Mouse (Mus musculus): ENCODE data around the gene Gm10518. TPM values are rescaled to one million over a fixed set of nuclear protein-coding genes. Genes with fewer than 3 reads are reported as not detected.

Gm10518 gene
- total RNA-seq, 2 experiments from 2014 or later = not detected

DNA sequence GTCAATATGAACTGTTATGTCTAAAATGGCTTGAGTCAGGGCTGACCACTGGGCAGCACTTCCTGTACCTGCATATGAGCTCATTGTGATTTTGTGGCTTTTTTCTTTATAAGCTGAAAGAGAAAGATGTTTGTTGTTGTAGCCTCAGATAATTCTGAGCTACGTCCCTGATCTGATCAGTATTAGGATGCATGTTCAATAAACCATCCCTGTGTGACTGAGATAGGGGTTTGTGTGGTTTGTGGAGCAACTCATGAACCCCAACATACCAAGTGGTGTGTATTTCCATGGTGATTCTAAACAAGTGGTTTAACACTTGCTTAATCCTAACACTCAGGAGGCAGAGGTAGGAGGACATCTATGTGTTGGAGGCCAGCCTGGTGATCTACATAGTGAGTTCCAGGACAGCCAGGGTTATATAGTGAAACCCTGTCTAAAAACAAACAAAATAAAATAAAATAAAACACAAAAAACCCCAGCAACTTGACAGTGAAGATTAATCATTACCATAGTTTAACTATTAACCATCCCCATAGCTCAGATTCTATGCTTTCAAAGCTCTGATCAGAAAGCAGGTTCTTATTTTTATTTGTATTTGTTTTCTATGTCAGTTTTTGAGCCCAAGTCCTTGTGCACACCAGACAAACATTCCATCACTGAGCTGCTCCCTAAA is 32.7 kb downstream of the Gm10518 start:
- no peak for DNase-seq

DNA sequence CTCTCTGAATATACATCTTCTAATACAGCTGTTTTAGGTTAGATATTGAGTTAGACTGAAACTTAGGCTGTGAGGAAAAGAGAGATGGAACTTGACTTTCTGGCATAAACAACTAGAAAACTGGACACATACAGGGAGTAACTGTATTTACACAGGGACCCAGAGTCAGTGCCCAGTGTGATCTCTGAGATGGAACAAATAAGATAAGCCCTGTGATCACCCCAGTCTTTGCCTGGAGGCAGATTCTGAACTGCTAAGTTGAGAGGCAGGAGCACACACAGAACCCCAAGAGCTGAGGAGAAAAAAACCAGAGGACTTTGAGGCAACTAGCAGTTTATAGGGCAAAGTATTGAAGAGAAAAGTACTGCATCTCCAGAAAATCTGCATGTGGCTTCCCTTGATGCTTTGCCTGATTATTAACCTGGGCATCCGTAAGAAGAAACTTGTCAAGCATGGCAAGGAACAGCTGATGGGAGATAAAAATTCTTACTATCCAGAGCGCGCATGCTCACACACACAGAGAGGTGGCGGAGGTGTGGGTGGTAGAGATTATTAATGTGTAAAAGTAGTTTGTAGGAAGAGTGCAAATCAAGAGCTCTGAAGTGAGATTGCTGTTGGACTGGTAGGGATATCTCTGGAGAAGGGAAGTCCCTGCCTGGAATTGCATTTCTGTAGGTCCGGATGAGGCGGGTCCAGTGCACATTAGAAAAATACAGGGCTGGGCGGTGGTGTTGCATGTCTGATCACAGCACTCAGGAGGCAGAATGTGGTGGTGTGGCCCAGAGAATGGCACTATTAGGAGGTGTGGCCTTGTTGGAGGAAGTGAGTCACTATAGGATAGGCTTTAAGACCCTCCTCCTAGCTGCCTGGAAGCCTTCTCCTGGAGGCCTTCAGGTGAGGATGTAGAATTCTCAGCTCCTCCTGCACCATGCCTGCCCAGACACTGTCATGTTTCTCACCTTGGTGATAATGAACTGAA is 33.5 kb downstream of the Gm10518 start:
- DNase-seq = no peak

GRCm38 (mm10) chr1:179842568-179842967 is 39.4 kb downstream of the Gm10518 start:
- DNase-seq = peak; percentile 26 to 41

DNA sequence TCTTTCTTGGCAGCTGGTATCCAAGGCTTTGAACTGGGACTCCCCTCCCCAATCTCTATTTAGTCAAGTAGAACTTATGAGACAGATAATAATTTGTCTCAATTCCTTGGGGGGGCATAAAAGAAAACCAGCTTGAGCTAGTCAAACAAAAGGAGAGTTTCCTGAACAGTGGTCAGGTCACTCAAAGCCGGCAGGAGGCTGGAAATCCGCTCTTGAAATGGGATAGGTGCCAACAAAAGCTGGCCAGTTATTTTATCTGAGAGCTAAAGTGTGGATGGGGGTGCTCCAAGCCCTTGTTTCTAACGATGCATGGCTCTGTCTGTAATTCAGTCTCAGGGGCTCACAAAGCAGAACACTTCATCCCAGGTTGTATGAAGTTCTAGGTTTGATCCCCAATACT is 40.8 kb downstream of the Gm10518 start:
- no peak for DNase-seq

- peak; percentile 75 to 82 for DNase-seq
Observed at GRCm38 (mm10) chr1:179844894-179845293, 41.7 kb downstream of the Gm10518 start.

- no peak for DNase-seq
Observed at GRCm38 (mm10) chr1:179845832-179846499, 42.8 kb downstream of the Gm10518 start.

- DNase-seq = no peak
Observed at GRCm38 (mm10) chr1:179847173-179847572, 44.0 kb downstream of the Gm10518 start.

DNA sequence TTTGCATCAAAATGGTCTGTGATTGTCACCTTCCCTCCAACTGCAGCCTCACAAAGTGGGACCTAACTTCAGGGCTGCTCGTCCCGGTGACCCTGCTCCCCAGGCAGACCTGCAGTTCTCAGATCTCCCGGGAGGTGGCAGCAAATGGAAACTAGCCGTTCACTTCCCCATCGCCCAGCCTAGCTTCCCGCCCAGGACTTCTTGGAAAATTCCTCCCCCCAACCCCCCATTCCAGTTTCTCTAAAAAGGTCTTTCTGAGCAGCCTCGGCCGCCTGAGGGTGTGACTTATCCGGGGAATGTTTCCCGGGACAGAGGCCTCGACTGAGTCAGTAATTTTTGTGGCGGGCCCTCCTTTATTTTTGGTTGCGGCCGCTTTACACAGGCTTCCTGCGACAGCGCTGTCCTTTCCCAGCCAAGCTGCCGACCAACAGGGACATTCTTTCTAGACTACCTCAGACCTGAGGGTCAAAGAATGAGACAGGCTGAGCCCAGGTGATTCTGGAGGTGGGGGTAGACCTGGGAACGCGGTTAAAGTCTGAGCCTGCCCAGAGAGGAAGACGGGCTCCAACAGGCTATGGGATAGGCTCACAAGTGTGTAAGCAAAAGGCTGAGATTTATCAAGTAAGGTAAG is 44.7 kb downstream of the Gm10518 start:
- DNase-seq = peak; percentile 88 to 93

GRCm38 (mm10) chr1:179853421-179853820 is 50.2 kb downstream of the Gm10518 start:
- DNase-seq = peak; percentile 18 to 54

Other genes with a start within 250 kb of the Gm10518 start
- 10 to 100 TPM; 34.8 to 42.0 TPM for gene Sccpdh, start 135.2 kb upstream of the Gm10518 start, total RNA-seq (2021)
- not detected for gene Kif28, start 58.1 kb upstream of the Gm10518 start, total RNA-seq (2021)
- gene Ahctf1, start 304 bp downstream of the Gm10518 start, total RNA-seq (2021) = 10 to 100 TPM; 37.0 to 43.5 TPM
- gene Cdc42bpa, start 157.1 kb downstream of the Gm10518 start, total RNA-seq (2021) = 10 to 100 TPM; 49.9 to 59.9 TPM